Mouse (Mus musculus): ENCODE results near the gene Phf21b. TPM values are rescaled to one million over a fixed set of nuclear protein-coding genes. Genes with fewer than 3 reads are reported as not detected.

Phf21b gene
- polyA plus RNA-seq, 1 experiment from 2014 or later, result 0.19 TPM

DNA sequence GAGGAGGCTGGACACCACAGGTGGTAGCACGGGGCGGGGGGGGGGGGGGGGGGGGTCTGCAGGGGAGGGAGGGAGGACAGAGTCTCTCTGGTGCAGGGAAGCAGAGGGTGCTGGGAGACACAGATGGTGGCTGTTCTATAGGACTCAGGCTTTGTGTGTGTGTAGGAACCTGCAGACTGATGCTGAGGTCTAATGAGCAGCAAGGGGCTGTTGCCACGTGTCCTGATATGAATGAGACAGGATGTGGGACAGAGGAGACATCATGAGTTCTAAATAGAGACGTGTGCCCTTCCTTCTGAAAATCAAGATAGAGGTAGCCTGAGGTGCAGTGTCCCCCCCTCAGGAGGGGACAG, 118.9 kb downstream of the Phf21b start:
- 63% methylated on average over 2 of the region's 4 CpGs for WGBS
- no peaks in the 10 kb centered on the region for H3K36me3 ChIP-seq (ENCODE audit: insufficient read depth, low read length)
- H3K4me2 ChIP-seq (replicated peaks; ENCODE audit: low read depth, low read length), result no peak overlapping the region
- no peak overlapping the region for H3K4me3 ChIP-seq (ENCODE audit: low read length)
- no peaks in the 10 kb centered on the region for H3K4me1 ChIP-seq (ENCODE audit: insufficient read depth, low read length)
- H3K27me3 ChIP-seq (ENCODE audit: insufficient read depth, low read length), result no peaks in the 10 kb centered on the region
- no peak overlapping the region for H3K27ac ChIP-seq (ENCODE audit: low read length)
- H3K9ac ChIP-seq (replicated peaks; ENCODE audit: low read length), result no peak overlapping the region
- no peak for ATAC-seq (ENCODE audit: low FRiP score, low TSS enrichment)
- no peaks in the 10 kb centered on the region for H3K9me3 ChIP-seq (ENCODE audit: low read length)

DNA sequence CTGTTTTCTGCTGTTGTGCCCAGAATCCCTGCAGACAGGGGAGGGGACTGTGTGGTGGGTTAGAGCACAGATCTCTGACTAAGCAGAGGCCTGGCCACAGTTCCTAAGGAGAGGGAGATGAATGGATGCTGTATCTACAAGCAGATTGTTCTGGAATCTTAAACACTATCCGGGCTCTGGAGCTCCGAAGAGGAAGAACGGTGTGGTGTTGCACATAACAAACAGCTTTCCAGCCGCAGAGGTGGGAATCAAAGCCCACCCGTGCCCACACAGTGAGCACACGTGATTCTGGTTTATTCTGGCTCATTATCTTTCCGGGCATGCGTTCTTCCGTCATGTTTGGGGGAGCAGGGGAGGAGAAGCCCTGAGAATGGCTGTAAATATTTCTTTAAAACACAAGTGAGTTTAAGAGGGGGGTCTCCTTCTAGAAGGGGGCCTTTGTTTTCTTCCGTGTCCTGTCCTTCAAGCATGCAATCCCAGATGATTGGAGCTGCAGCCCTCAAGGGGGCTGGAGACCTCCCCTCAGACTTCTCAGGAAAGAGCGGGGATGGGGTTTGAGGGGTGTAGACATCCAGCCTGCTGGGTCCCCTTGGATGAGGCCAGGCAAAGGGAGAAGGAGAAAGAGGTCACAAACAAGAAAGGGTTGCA, 119.4 kb downstream of the Phf21b start:
- no peaks in the 10 kb centered on the region for H3K36me3 ChIP-seq (ENCODE audit: insufficient read depth, low read length)
- H3K27ac ChIP-seq (ENCODE audit: low read length), result no peak overlapping the region
- no peak overlapping the region for H3K4me2 ChIP-seq (replicated peaks; ENCODE audit: low read depth, low read length)
- H3K4me1 ChIP-seq (ENCODE audit: insufficient read depth, low read length), result no peaks in the 10 kb centered on the region
- H3K4me3 ChIP-seq (ENCODE audit: low read length), result no peak overlapping the region
- H3K9ac ChIP-seq (replicated peaks; ENCODE audit: low read length), result no peak overlapping the region
- no peaks in the 10 kb centered on the region for H3K9me3 ChIP-seq (ENCODE audit: low read length)
- ATAC-seq (ENCODE audit: low FRiP score, low TSS enrichment), result no peak
- H3K27me3 ChIP-seq (ENCODE audit: insufficient read depth, low read length), result no peaks in the 10 kb centered on the region
- 75% methylated on average over 11 of the region's 11 CpGs for WGBS

Other genes starting within 250 kb of the Phf21b start
- gene Prr5, start 186.4 kb downstream of the Phf21b start, polyA plus RNA-seq (2015; fragmentation: Nextera tagmentation; extraction: Ambion mirVana), result 43.4 and 44.1 TPM in 2 replicates
- gene Arhgap8, start 136.0 kb downstream of the Phf21b start, polyA plus RNA-seq (2015; fragmentation: Nextera tagmentation; extraction: Ambion mirVana), result 12.3 and 13.8 TPM in 2 replicates
- 0.50 and 0.95 TPM in 2 replicates for gene Gm29666, start 64.0 kb upstream of the Phf21b start, polyA plus RNA-seq (2015; fragmentation: Nextera tagmentation; extraction: Ambion mirVana)
- gene Nup50, start 67.4 kb upstream of the Phf21b start, polyA plus RNA-seq (2015; fragmentation: Nextera tagmentation; extraction: Ambion mirVana), result 40.6 and 42.8 TPM in 2 replicates
- 7.1 and 7.2 TPM in 2 replicates for gene 5031439G07Rik, start 132.5 kb upstream of the Phf21b start, polyA plus RNA-seq (2015; fragmentation: Nextera tagmentation; extraction: Ambion mirVana)
- 65.9 and 74.8 TPM in 2 replicates for gene Upk3a, start 161.1 kb upstream of the Phf21b start, polyA plus RNA-seq (2015; fragmentation: Nextera tagmentation; extraction: Ambion mirVana)
- gene Fam118a, start 172.9 kb upstream of the Phf21b start, polyA plus RNA-seq (2015; fragmentation: Nextera tagmentation; extraction: Ambion mirVana), result 23.3 and 23.9 TPM in 2 replicates